Mouse (Mus musculus): ENCODE results near the gene Gabpa. TPM values are rescaled to one million over a fixed set of nuclear protein-coding genes. Genes with fewer than 3 reads are reported as not detected.
A peak's percentile ranks its signal among the peaks of the same experiment; 100 is the strongest.

Gabpa gene
- total and polyA plus RNA-seq, 2 experiments from 2014 or later, result 19.7 to 21.1 TPM

- Histone ChIP-seq H3K9ac (replicated peaks; ENCODE audit: low read depth, low read length) (no peak overlapping the region), H3K9me3 (replicated peaks; ENCODE audit: control insufficient read depth, low read length) (no peaks in the 10 kb centered on the region), H3K36me3 (replicated peaks; ENCODE audit: control insufficient read depth, insufficient read depth, low read length) (no peaks in the 10 kb centered on the region), H3K4me3 (ENCODE audit: low read depth, low read length) (no peak overlapping the region), H3K27me3 (ENCODE audit: control insufficient read depth, insufficient read depth, low read length) (no peaks in the 10 kb centered on the region), H3K4me1 (ENCODE audit: control insufficient read depth, insufficient read depth) (no peaks in the 10 kb centered on the region), H3K27ac (ENCODE audit: low read depth) (no peak overlapping the region), H3K4me2 (ENCODE audit: low read depth, low read length) (no peak overlapping the region)
- no peak for TF ChIP-seq CTCF (IDR thresholded peaks at IDR 0.05; ENCODE audit: low read depth)
- no peak for TF ChIP-seq EP300 (IDR thresholded peaks at IDR 0.05; ENCODE audit: low read depth)
- DNase-seq (ENCODE audit: low spot score), result no peak
- no peak for ATAC-seq (ENCODE audit: insufficient read depth, low read depth)
- WGBS, result 73% methylated on average over 9 of the region's 9 CpGs
Measured at GRCm38 (mm10) chr16:84796678-84797077, 38.0 kb upstream of the Gabpa start.

- DNase-seq (ENCODE audit: low spot score) (no peak), ATAC-seq (ENCODE audit: insufficient read depth, low read depth) (no peak)
- Histone ChIP-seq H3K4me2 (ENCODE audit: low read depth, low read length) (no peak overlapping the region), H3K27ac (ENCODE audit: low read depth) (no peak overlapping the region), H3K27me3 (ENCODE audit: control insufficient read depth, insufficient read depth, low read length) (no peaks in the 10 kb centered on the region), H3K36me3 (replicated peaks; ENCODE audit: control insufficient read depth, insufficient read depth, low read length) (no peaks in the 10 kb centered on the region), H3K9me3 (replicated peaks; ENCODE audit: control insufficient read depth, low read length) (no peaks in the 10 kb centered on the region), H3K9ac (replicated peaks; ENCODE audit: low read depth, low read length) (no peak overlapping the region), H3K4me1 (ENCODE audit: control insufficient read depth, insufficient read depth) (no peaks in the 10 kb centered on the region), H3K4me3 (ENCODE audit: low read depth, low read length) (no peak overlapping the region)
- TF ChIP-seq CTCF (IDR thresholded peaks at IDR 0.05; ENCODE audit: low read depth) (no peak), EP300 (IDR thresholded peaks at IDR 0.05; ENCODE audit: low read depth) (no peak)
- WGBS, result 89% methylated on average over 1 of the region's 2 CpGs
Measured at GRCm38 (mm10) chr16:84800038-84800437, 34.7 kb upstream of the Gabpa start.

GRCm38 (mm10) chr16:84802217-84802616 lies 32.5 kb upstream of the Gabpa start:
- no peaks in the 10 kb centered on the region for H3K36me3 ChIP-seq (replicated peaks; ENCODE audit: control insufficient read depth, insufficient read depth, low read length)
- peak; percentile 47; the same call in 1 of the 2 replicates for ATAC-seq (ENCODE audit: insufficient read depth, low read depth)
- 33% methylated on average over 6 of the region's 6 CpGs for WGBS

GRCm38 (mm10) chr16:84804866-84805265 lies 29.9 kb upstream of the Gabpa start:
- DNase-seq (ENCODE audit: low spot score) (no peak), ATAC-seq (ENCODE audit: insufficient read depth, low read depth) (no peak)
- TF ChIP-seq EP300 (IDR thresholded peaks at IDR 0.05; ENCODE audit: low read depth) (peak; percentile 56; the same call in 1 of the 2 replicates), CTCF (IDR thresholded peaks at IDR 0.05; ENCODE audit: low read depth) (no peak)
- Histone ChIP-seq H3K36me3 (replicated peaks; ENCODE audit: control insufficient read depth, insufficient read depth, low read length) (0 out of 2 replicates have a peak, but pooled peaks cover 4% of the 10 kb centered on the region), H3K4me2 (ENCODE audit: low read depth, low read length) (no peak overlapping the region), H3K27me3 (ENCODE audit: control insufficient read depth, insufficient read depth, low read length) (no peaks in the 10 kb centered on the region), H3K4me3 (ENCODE audit: low read depth, low read length) (no peak overlapping the region), H3K9ac (replicated peaks; ENCODE audit: low read depth, low read length) (no peak overlapping the region), H3K9me3 (replicated peaks; ENCODE audit: control insufficient read depth, low read length) (no peaks in the 10 kb centered on the region), H3K4me1 (ENCODE audit: control insufficient read depth, insufficient read depth) (no peaks in the 10 kb centered on the region), H3K27ac (ENCODE audit: low read depth) (peak overlapping the region; percentile 59)
- 62% methylated on average over 5 of the region's 5 CpGs for WGBS

More at GRCm38 (mm10) chr16:84802217-84802616, 32.5 kb upstream of the Gabpa start:
- H3K27ac ChIP-seq (ENCODE audit: low read depth), result peak overlapping the region; percentile 7; the same call in 1 of the 2 replicates
- TF ChIP-seq EP300 (IDR thresholded peaks at IDR 0.05; ENCODE audit: low read depth) (no peak), CTCF (IDR thresholded peaks at IDR 0.05; ENCODE audit: low read depth) (no peak)
- H3K9ac ChIP-seq (replicated peaks; ENCODE audit: low read depth, low read length), result no peak overlapping the region
- no peaks in the 10 kb centered on the region for H3K27me3 ChIP-seq (ENCODE audit: control insufficient read depth, insufficient read depth, low read length)
- H3K4me1 ChIP-seq (ENCODE audit: control insufficient read depth, insufficient read depth), result no peaks in the 10 kb centered on the region
- no peak overlapping the region for H3K4me3 ChIP-seq (ENCODE audit: low read depth, low read length)
- DNase-seq (ENCODE audit: low spot score), result peak; percentile 50
- H3K9me3 ChIP-seq (replicated peaks; ENCODE audit: control insufficient read depth, low read length), result no peaks in the 10 kb centered on the region
- H3K4me2 ChIP-seq (ENCODE audit: low read depth, low read length), result no peak overlapping the region

- ATAC-seq (ENCODE audit: insufficient read depth, low read depth), result no peak
- 0 out of 2 replicates have a peak, but pooled peaks cover 4% of the 10 kb centered on the region for H3K36me3 ChIP-seq (replicated peaks; ENCODE audit: control insufficient read depth, insufficient read depth, low read length)
- no peak overlapping the region for H3K4me3 ChIP-seq (ENCODE audit: low read depth, low read length)
- H3K9ac ChIP-seq (replicated peaks; ENCODE audit: low read depth, low read length), result no peak overlapping the region
- no peak for DNase-seq (ENCODE audit: low spot score)
- WGBS, result 90% methylated on average over 3 of the region's 3 CpGs
- no peaks in the 10 kb centered on the region for H3K27me3 ChIP-seq (ENCODE audit: control insufficient read depth, insufficient read depth, low read length)
- no peaks in the 10 kb centered on the region for H3K4me1 ChIP-seq (ENCODE audit: control insufficient read depth, insufficient read depth)
- TF ChIP-seq CTCF (IDR thresholded peaks at IDR 0.05; ENCODE audit: low read depth) (no peak), EP300 (IDR thresholded peaks at IDR 0.05; ENCODE audit: low read depth) (no peak)
- H3K27ac ChIP-seq (ENCODE audit: low read depth), result no peak overlapping the region
- H3K4me2 ChIP-seq (ENCODE audit: low read depth, low read length), result no peak overlapping the region
- H3K9me3 ChIP-seq (replicated peaks; ENCODE audit: control insufficient read depth, low read length), result no peaks in the 10 kb centered on the region
Measured at GRCm38 (mm10) chr16:84806175-84806574, 28.6 kb upstream of the Gabpa start.

DNA sequence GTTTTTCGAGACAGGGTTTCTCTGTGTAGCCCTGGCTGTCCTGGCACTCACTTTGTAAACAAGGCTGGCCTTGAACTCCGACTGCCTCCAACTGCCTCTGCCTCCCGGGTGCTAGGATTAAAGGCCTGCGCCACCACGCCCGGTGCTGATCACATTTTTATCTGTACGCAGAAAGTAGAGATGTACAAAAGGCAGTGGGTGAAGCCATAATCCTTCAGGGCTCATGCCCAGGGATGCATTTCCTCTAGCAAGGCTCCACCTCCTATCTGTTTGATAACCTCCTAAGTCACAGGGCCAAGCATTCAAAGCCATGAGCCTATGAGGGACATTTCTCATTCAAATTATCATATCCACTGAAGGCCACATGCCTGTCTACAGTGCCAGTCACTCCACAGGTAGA lies 26.9 kb upstream of the Gabpa start:
- TF ChIP-seq CTCF (IDR thresholded peaks at IDR 0.05; ENCODE audit: low read depth) (no peak), EP300 (IDR thresholded peaks at IDR 0.05; ENCODE audit: low read depth) (no peak)
- Histone ChIP-seq H3K27ac (ENCODE audit: low read depth) (no peak overlapping the region), H3K4me2 (ENCODE audit: low read depth, low read length) (no peak overlapping the region), H3K4me1 (ENCODE audit: control insufficient read depth, insufficient read depth) (no peaks in the 10 kb centered on the region), H3K36me3 (replicated peaks; ENCODE audit: control insufficient read depth, insufficient read depth, low read length) (0 out of 2 replicates have a peak, but pooled peaks cover 4% of the 10 kb centered on the region), H3K9ac (replicated peaks; ENCODE audit: low read depth, low read length) (no peak overlapping the region), H3K4me3 (ENCODE audit: low read depth, low read length) (no peak overlapping the region), H3K9me3 (replicated peaks; ENCODE audit: control insufficient read depth, low read length) (no peaks in the 10 kb centered on the region), H3K27me3 (ENCODE audit: control insufficient read depth, insufficient read depth, low read length) (no peaks in the 10 kb centered on the region)
- ATAC-seq (ENCODE audit: insufficient read depth, low read depth) (no peak), DNase-seq (ENCODE audit: low spot score) (no peak)
- 84% methylated on average over 7 of the region's 7 CpGs for WGBS
